Mouse (Mus musculus) C2C12 (cell line): ENCODE results near the gene Bend5. TPM values are rescaled to one million over a fixed set of nuclear protein-coding genes. Genes with fewer than 3 reads are reported as not detected.

ENCODE experiments used
- H3K27me3 ChIP-seq: one replicate; pipeline ENCODE4 v1.6.1; 2011; ENCODE audit not compliant: control insufficient read depth, insufficient read depth, insufficient read length
- H3K36me3 ChIP-seq: one replicate; pipeline ENCODE4 v1.6.1; 2011; ENCODE audit not compliant: control insufficient read depth, insufficient read depth
- H3K4me3 ChIP-seq: one replicate; pipeline ENCODE4 v1.5.1; 2011; ENCODE audit warnings: mild to moderate bottlenecking, control low read depth; ENCODE audit not compliant: poor library complexity, insufficient read depth, severe bottlenecking
- H3K79me2 ChIP-seq: one replicate; pipeline ENCODE4 v1.6.1; 2011; ENCODE audit not compliant: control insufficient read depth, insufficient read depth
- H3K79me3 ChIP-seq: one replicate; pipeline ENCODE4 v1.6.1; 2011; ENCODE audit warnings: low read depth, control low read depth
- H3ac ChIP-seq: one replicate; pipeline ENCODE3; 2011; ENCODE audit warnings: low read depth; ENCODE audit not compliant: control insufficient read depth, insufficient read length
- CEBPB ChIP-seq: IDR thresholded peaks from one replicate; pipeline ENCODE4 v1.6.1; 2011; ENCODE audit warnings: low read depth, mild to moderate bottlenecking, control low read depth, moderate library complexity
- CTCF ChIP-seq: IDR thresholded peaks from one replicate; pipeline ENCODE4 v1.5.1; 2011; ENCODE audit not compliant: control insufficient read depth, insufficient read depth, insufficient read length
- FOSL1 ChIP-seq: IDR thresholded peaks from one replicate; pipeline ENCODE4 v1.8.0; 2011; ENCODE audit warnings: mild to moderate bottlenecking, low read length; ENCODE audit not compliant: poor library complexity, insufficient read depth, severe bottlenecking
- MAX ChIP-seq: IDR thresholded peaks from one replicate; pipeline ENCODE4 v1.6.1; 2011; ENCODE audit warnings: mild to moderate bottlenecking, control low read depth
- MYOD1 ChIP-seq: IDR thresholded peaks from one replicate; pipeline ENCODE4 v1.6.1; 2011; ENCODE audit warnings: low read depth; ENCODE audit not compliant: control insufficient read depth, insufficient read length
- MYOG ChIP-seq: IDR thresholded peaks from one replicate; pipeline ENCODE4 v1.6.1; 2011; ENCODE audit not compliant: control insufficient read depth, insufficient read length; ENCODE audit errors: extremely low read depth
- USF1 ChIP-seq: IDR thresholded peaks from one replicate; pipeline ENCODE4 v1.6.1; 2011; ENCODE audit warnings: low read depth, mild to moderate bottlenecking, control low read depth, moderate library complexity
- long read RNA-seq, 2 experiments: library from polyadenylated mRNA; unstranded; transcript quantifications; one replicate each; pipeline ENCODE4 v2.0.0; 2019 to 2020
- polyA plus RNA-seq: library from polyadenylated mRNA; unstranded; fragments of >200 nt; fragmentation: generic; extraction: Trizol; gene quantifications from one replicate; pipeline ENCODE4 v1.2.1, GENCODE M21; 2012; ENCODE audit warnings: missing spikeins

The Bend5 gene
- polyA plus RNA-seq, result not detected
- long read RNA-seq, experiment 1, result 0 reads
- long read RNA-seq, experiment 2, result 0 reads

DNA sequence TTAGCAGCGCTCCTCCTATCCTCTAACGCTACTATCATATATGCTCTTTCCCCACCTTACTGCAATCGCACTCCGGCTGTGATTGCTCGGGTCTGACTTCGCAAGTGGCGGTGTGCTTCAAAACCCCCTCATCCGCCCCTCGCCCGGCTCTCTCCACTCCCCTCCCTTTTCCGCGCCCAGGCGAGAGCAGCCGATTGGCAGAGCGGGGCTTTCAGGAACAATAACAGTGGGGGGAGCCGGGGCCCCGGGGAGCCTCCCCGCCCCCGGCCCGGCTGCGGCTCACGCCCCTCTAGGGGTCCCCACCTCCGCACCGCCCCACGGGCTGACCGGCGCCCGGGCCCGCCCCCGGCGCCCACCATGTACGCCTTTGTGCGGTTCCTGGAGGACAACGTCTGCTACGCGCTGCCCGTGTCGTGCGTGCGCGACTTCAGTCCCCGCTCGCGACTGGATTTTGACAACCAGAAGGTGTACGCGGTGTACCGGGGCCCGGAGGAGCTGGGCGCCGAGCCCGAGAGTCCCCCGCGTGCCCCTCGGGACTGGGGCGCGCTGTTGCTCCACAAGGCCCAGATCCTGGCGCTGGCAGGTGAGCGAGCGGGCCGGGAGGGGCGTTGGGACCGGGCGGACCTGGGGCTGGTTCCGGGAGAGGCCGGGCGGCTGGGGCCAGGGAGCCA lies at the start of gene Bend5:
Gene Bend5 (plus strand): TSS at position 189 of the 671 bp plus-strand sequence.
- Histone ChIP-seq H3K27me3 (no peaks in the 10 kb centered on the region), H3K79me2 (no peaks in the 10 kb centered on the region), H3K36me3 (no peaks in the 10 kb centered on the region), H3K4me3 (no peak within 1 kb of the TSS), H3ac (no peak within 1 kb of the TSS), H3K79me3 (no peaks in the 10 kb centered on the region)
- TF ChIP-seq FOSL1, result no peak
- no peak for TF ChIP-seq MYOD1
- TF ChIP-seq CEBPB, result no peak
- TF ChIP-seq MAX, result no peak
- TF ChIP-seq CTCF, result no peak
- no peak for TF ChIP-seq MYOG
- no peak for TF ChIP-seq USF1

DNA sequence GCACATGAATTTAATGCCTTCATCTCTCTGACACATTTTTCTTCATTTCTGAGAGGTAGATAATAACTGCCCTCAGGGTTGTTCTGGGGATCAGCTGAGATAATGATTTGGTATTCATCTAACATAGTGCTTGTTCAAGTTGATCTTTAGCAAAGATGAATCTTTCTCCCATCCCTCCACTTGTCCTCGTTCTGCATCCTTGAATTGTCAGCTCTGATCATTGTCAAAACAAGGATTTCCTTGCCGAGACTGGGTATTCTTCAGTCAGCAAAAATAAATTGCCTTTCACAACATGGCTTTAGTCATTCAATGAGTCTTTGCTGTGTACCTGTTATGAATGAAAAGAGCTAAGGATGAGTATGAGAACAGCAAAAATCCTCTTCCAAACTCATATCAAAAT lies 47.0 kb upstream of the Bend5 start:
- Histone ChIP-seq H3K36me3 (no peaks in the 10 kb centered on the region), H3K79me3 (no peaks in the 10 kb centered on the region), H3K79me2 (no peaks in the 10 kb centered on the region), H3K27me3 (no peaks in the 10 kb centered on the region), H3K4me3 (no peak overlapping the region), H3ac (no peak overlapping the region)
- TF ChIP-seq FOSL1 (no peak), CEBPB (no peak), MYOD1 (no peak), MAX (no peak), CTCF (no peak), MYOG (no peak), USF1 (no peak)

DNA sequence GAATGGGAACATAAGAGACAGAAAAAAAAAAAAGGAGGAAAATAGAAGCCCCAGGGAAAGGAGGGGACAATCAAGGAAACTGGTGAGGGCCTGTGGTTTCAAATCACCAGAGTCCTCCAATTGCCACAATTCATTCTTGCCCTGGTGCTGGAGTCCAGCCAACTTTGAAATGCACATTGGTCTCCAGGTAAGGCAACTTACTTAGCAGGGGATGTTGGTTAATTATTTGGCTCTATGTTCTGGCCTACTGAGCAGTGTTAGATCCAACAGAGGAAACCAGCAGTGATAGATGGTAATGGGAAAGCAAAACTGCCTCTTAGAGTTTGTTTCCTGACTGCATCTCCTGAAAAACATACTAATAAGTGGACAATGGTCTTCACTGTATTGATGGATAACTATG lies 37.6 kb upstream of the Bend5 start:
- H3K27me3 ChIP-seq, result no peaks in the 10 kb centered on the region
- H3K4me3 ChIP-seq, result no peak overlapping the region
- no peak for TF ChIP-seq FOSL1
- TF ChIP-seq MYOG, result no peak
- no peak for TF ChIP-seq CEBPB
- no peak for TF ChIP-seq MAX
- no peak for TF ChIP-seq MYOD1
- no peak for TF ChIP-seq CTCF
- TF ChIP-seq USF1, result no peak
- no peak overlapping the region for H3ac ChIP-seq
- no peaks in the 10 kb centered on the region for H3K79me3 ChIP-seq
- H3K79me2 ChIP-seq, result no peaks in the 10 kb centered on the region
- no peaks in the 10 kb centered on the region for H3K36me3 ChIP-seq

DNA sequence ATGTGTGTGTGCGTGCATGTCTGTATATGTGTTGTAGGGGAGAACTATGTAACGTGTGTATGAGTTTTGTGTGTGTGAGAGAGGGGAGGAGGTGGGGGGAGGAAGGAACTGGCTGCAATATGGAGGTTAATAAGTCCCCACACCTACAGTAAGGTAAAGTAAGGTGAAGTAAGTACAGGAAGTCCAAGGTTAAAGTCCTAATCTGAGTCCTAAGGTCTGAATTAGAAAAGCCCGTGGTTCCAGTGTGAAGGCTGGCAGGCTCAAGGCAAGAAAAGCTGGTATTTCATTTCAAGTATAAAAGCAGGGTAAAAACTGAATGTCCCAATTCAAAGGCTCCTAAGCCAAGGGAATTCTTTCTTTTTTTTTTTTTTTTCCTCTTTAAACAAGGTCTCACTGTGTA lies 36.7 kb upstream of the Bend5 start:
- TF ChIP-seq CTCF, result no peak
- no peak for TF ChIP-seq MYOD1
- TF ChIP-seq USF1, result no peak
- TF ChIP-seq FOSL1, result no peak

DNA sequence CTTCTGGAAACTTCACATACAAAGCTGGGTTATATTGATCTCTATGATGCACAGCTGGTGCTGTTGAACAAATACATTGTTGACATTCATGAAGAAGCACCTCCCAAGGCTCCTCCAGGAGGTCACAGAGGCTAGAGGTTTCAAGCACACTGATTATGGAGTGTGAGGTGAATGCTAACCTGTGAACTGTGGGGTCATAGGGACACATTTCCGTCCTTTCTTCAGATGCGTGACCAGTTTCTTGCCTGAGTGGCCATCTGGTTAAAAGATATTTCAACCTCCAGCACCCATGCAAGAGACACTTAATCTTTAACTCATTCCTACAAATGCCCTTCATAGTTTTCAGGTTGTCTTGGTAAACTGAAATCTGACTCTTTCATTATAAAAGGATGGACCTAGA lies 31.7 kb upstream of the Bend5 start:
- Histone ChIP-seq H3K79me2 (no peaks in the 10 kb centered on the region), H3ac (no peak overlapping the region), H3K36me3 (no peaks in the 10 kb centered on the region), H3K27me3 (no peaks in the 10 kb centered on the region), H3K79me3 (no peaks in the 10 kb centered on the region), H3K4me3 (no peak overlapping the region)
- no peak for TF ChIP-seq MYOD1
- TF ChIP-seq MYOG, result no peak
- no peak for TF ChIP-seq USF1
- no peak for TF ChIP-seq CEBPB
- no peak for TF ChIP-seq FOSL1
- TF ChIP-seq MAX, result no peak
- no peak for TF ChIP-seq CTCF

More for the DNA sequence above, 36.7 kb upstream of the Bend5 start:
- no peak overlapping the region for H3K4me3 ChIP-seq
- H3K36me3 ChIP-seq, result no peaks in the 10 kb centered on the region
- H3ac ChIP-seq, result no peak overlapping the region
- H3K27me3 ChIP-seq, result no peaks in the 10 kb centered on the region
- H3K79me2 ChIP-seq, result no peaks in the 10 kb centered on the region
- H3K79me3 ChIP-seq, result no peaks in the 10 kb centered on the region

DNA sequence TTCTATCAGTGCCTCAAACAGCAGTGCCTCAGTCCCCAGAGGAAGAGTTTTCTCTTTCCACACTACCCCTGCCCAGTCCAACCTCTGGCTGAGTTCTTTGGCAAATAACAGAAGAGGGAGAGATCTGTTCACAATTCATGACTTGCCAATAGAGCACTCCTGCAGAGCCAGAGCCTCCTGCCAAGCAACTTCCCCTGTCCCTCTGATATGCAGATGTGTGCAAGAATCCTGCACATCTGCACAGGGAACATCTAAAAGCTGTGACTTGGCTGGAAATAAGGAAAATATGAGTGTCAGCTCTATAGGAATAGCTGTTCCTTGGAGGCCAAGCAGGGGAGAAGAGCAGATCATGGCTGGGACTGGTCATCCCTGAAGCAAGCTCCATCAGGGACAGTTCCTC lies 24.1 kb upstream of the Bend5 start:
- H3K4me3 ChIP-seq, result no peak overlapping the region
- no peaks in the 10 kb centered on the region for H3K79me3 ChIP-seq
- H3K36me3 ChIP-seq, result no peaks in the 10 kb centered on the region
- no peak overlapping the region for H3ac ChIP-seq
- H3K27me3 ChIP-seq, result no peaks in the 10 kb centered on the region
- no peaks in the 10 kb centered on the region for H3K79me2 ChIP-seq
- TF ChIP-seq FOSL1 (no peak), CTCF (no peak), MYOD1 (no peak), MYOG (no peak), USF1 (no peak), CEBPB (no peak), MAX (no peak)
